Mouse (Mus musculus) neural tube, embryonic 14.5 days (tissue): ENCODE data around the gene Pbdc1. TPM values are rescaled to one million over a fixed set of nuclear protein-coding genes. Genes with fewer than 3 reads are reported as not detected.
"Not testable (repeated sequence)": the region's sequence is repeated elsewhere in the genome, so short reads cannot be mapped to it uniquely, and the experiment has no call there.

Experiments
- ATAC-seq: fragments of 200-750 bp; cut with Nextera tagmentation; 2 replicates; pipeline ENCODE4 v1.8.0; 2017; ENCODE audit warnings: low read depth, mild to moderate bottlenecking, moderate TSS enrichment, moderate library complexity
- H3K27ac ChIP-seq: fragments of 300-500 bp; sonication (generic); 2 replicates; pipeline ENCODE4 v1.5.1; 2014; ENCODE audit warnings: low read depth, mild to moderate bottlenecking, control low read depth, low read length, moderate library complexity, mixed read lengths
- H3K27me3 ChIP-seq: fragments of 300-500 bp; sonication (generic); 2 replicates; pipeline ENCODE4 v1.6.1; 2014; ENCODE audit warnings: low read length; ENCODE audit not compliant: control insufficient read depth, insufficient read depth
- H3K36me3 ChIP-seq: fragments of 300-500 bp; sonication (generic); 2 replicates; pipeline ENCODE4 v1.6.1; 2014; ENCODE audit warnings: low read length, mixed read lengths; ENCODE audit not compliant: control insufficient read depth, insufficient read depth
- H3K4me1 ChIP-seq: fragments of 300-500 bp; sonication (generic); 2 replicates; pipeline ENCODE4 v1.6.1; 2014; ENCODE audit warnings: low read length; ENCODE audit not compliant: control insufficient read depth, insufficient read depth
- H3K4me2 ChIP-seq: fragments of 300-500 bp; sonication (generic); 2 replicates; pipeline ENCODE4 v1.6.1; 2014; ENCODE audit warnings: mild to moderate bottlenecking, low read depth, low read length, control low read depth
- H3K4me3 ChIP-seq: fragments of 300-500 bp; sonication (generic); 2 replicates; pipeline ENCODE4 v1.5.1; 2014; ENCODE audit warnings: low read depth, low read length, control low read depth, mixed read lengths
- H3K9ac ChIP-seq: fragments of 300-500 bp; sonication (generic); replicated peaks from 2 replicates; pipeline ENCODE4 v1.6.1; 2014; ENCODE audit warnings: low read depth, mild to moderate bottlenecking, control low read depth, low read length, mixed read lengths
- H3K9me3 ChIP-seq: fragments of 300-500 bp; sonication (generic); 2 replicates; pipeline ENCODE4 v1.6.1; 2016; ENCODE audit warnings: low read length; ENCODE audit not compliant: control insufficient read depth
- WGBS: fragments of 180-500 bp; shearing (Covaris S2); extraction: QIAGEN DNeasy Blood & Tissue Kit; methylation state at CpG from one replicate; pipeline ENCODE4 v1.1.7; 2014; 5-methylcytosine and 5-hydroxymethylcytosine counted together
- polyA plus RNA-seq: library from polyadenylated mRNA; unstranded; fragments of >200 nt; fragmentation: Nextera tagmentation; extraction: Ambion mirVana; gene quantifications from 2 replicates; pipeline ENCODE4 v1.2.1, GENCODE M21; 2014

Gene Pbdc1
- polyA plus RNA-seq = 25.7 and 29.0 TPM in 2 replicates

DNA sequence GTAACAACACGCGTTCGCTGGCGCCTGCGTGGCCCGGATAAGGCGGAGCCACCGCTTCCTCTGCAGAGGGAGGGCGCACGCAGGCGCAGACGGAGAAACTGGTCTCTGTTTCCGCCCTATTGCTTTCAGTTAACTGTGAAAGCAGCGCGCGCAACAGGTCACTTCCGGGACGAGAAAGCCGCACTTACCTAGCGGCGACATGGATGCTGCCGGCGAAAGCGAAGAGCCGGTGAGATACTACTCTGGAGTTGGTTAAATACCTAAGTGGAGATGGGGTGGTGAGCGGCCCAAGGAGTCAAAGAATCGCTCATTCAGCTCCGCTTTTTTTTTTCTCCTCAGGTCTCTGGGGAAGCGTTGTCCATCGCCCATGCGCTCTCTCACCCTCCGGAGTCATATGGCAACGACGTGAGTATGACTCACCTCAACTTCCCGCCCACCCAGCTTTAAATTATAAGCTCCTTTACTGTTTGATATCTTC is at the start of gene Pbdc1:
Pbdc1 (plus strand) TSS at position 142 of the 478 bp plus-strand sequence.
- H3K4me1 ChIP-seq = no peaks in the 10 kb centered on the region
- peak; percentile 100 for ATAC-seq
- peak within 1 kb of the TSS; percentile 32; the same call in 1 of the 2 replicates for H3K9ac ChIP-seq
- H3K4me3 ChIP-seq = peak within 1 kb of the TSS; percentile 44
- WGBS = 3% methylated on average over 35 of the region's 35 CpGs
- H3K36me3 ChIP-seq = no peaks in the 10 kb centered on the region
- H3K27ac ChIP-seq = no peak within 1 kb of the TSS
- H3K9me3 ChIP-seq = no peaks in the 10 kb centered on the region
- no peaks in the 10 kb centered on the region for H3K27me3 ChIP-seq
- peak within 1 kb of the TSS; percentile 67 for H3K4me2 ChIP-seq

DNA sequence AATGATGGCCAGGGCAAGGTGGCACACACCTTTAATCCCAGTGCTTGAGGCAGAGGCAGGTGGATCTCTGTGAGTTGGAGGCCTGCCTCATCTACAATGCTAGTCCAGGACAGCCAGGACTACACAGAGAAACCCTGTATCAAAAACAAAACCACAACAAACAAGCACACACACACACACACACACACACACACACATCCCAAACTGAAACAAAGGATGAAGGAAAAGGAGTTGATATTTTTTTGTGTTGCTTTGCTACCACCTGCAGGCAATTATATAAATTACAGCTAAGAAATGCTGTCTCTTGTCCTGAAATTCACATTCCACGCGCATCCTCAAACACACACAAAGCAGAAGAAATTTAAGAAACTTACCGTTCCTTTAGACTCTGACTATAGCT is 41.9 kb upstream of the Pbdc1 start:
- Histone ChIP-seq H3K4me3 (no peak overlapping the region), H3K27me3 (no peaks in the 10 kb centered on the region), H3K27ac (no peak overlapping the region), H3K4me1 (no peaks in the 10 kb centered on the region), H3K9ac (no peak overlapping the region), H3K36me3 (peaks cover 2% of the 10 kb centered on the region; the same call in 1 of the 2 replicates), H3K9me3 (no peaks in the 10 kb centered on the region), H3K4me2 (no peak overlapping the region)
- 87% methylated on average over 3 of the region's 3 CpGs for WGBS
- ATAC-seq = peak; percentile 49; the same call in 1 of the 2 replicates

DNA sequence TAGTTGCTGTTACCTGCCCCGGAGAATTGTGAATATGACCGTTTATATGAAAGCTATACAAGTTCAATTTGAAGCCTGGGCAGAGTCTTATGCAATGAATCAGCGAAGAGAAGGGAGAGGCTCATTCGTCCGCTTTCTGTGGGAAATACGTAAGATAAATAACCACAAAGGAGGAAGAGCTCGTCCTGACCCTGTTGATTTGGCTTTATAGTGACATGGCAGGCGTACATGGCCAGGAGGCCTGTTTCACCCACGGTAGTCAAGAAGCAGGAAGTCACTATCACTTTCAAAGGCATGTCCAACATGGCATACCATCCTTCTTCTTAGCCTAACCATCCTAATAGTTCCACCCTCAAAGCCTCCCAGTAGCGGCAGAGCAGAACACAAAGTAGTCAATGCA is 15.3 kb upstream of the Pbdc1 start:
- 97% methylated on average over 10 of the region's 10 CpGs for WGBS
- no peak for ATAC-seq
- Histone ChIP-seq H3K36me3 (peaks cover 16% of the 10 kb centered on the region), H3K9ac (no peak overlapping the region), H3K9me3 (no peaks in the 10 kb centered on the region), H3K4me2 (no peak overlapping the region), H3K4me1 (no peaks in the 10 kb centered on the region), H3K27me3 (no peaks in the 10 kb centered on the region), H3K27ac (no peak overlapping the region), H3K4me3 (no peak overlapping the region)

DNA sequence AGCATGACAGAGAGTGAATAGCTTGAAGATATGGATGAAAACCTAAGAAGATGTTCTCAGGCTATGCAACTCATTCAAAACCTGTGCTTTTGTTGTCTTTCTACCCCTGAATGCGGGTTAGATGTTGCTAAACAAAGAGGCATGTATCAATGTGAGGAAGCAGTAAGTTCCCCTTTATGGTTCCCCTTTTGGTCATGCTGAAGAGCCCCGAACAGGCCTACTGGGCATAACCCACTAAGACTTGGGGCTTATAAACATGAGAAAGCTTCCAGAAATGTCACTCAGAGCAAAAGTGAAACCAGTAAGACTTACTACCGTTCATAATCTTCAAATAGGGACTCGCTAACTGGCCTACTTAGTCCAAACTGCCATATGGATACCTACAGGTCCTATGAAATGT is 14.8 kb upstream of the Pbdc1 start:
- Histone ChIP-seq H3K4me3 (no peak overlapping the region), H3K4me2 (no peak overlapping the region), H3K27ac (no peak overlapping the region), H3K4me1 (no peaks in the 10 kb centered on the region), H3K9ac (no peak overlapping the region), H3K27me3 (no peaks in the 10 kb centered on the region), H3K36me3 (peaks cover 16% of the 10 kb centered on the region), H3K9me3 (no peaks in the 10 kb centered on the region)
- 94% methylated on average over 4 of the region's 4 CpGs for WGBS
- no peak for ATAC-seq

DNA sequence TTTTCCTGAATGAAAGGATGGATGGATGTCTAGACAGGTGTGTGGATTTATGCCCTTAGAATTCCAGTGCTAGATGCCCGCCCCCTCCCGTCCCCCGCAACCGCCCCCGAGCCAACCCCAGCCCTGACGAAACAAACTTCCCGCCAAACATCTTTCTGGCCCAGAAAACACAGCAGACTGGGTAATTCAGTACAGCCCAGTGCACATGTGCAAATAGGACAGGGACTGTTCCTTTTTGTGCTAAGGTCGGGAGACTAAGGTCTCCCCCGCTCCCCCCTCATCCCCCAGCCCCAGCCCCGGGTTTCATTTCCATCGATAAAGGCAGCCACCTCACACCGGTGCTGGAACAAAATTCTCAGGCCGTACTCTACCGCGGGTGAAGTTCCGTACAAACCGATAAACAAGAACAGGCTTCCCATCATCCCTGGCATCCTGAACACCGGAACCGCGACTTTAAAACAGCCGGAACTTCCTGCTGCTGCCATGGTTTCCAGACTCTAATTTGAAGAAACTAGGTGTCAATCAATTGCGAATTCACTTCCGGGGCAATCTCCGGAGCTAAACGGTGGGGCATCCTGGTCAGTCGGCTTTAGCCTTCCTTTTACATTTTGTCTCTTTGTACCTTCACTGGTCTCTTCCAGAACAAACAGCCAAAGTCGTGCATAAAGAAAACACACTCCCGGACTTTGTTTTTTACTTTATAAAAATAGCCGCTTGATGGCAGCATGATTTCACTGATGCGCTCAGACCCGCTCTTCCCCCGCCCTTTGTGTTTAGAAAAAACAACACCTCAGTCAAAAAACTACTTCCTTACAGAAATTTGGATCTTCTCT is 9.7 kb upstream of the Pbdc1 start:
- peak; percentile 94 for ATAC-seq
- Histone ChIP-seq H3K36me3 (peaks cover 12% of the 10 kb centered on the region), H3K27me3 (no peaks in the 10 kb centered on the region), H3K27ac (peak overlapping the region; percentile 64; the same call in 1 of the 2 replicates), H3K9me3 (no peaks in the 10 kb centered on the region), H3K4me2 (peak overlapping the region; percentile 66), H3K4me1 (no peaks in the 10 kb centered on the region), H3K4me3 (peak overlapping the region; percentile 55), H3K9ac (peak overlapping the region; percentile 50)
- WGBS = 1% methylated on average over 32 of the region's 32 CpGs

DNA sequence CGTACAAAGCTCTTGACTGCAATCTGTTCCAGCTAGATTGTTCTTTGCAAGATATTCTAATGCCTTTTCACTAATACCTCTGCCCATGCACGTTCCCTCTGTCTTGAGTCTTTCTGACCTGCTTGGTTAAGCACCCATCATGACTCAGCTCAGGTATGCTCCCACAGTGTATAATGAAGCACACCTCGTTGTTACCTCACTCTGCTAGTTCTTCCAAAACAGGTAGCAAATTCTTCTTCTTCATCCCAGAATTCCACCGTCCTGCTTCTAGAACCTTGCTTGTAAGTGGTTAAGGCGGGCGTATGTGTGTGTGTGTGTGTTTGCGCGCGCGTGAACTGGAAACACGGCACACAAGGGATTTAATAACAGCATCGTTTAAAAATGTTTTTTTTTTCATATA is 405 bp upstream of the Pbdc1 start:
- H3K4me3 ChIP-seq = peak overlapping the region; percentile 44
- peak; percentile 75 for ATAC-seq
- peak overlapping the region; percentile 67 for H3K4me2 ChIP-seq
- 3% methylated on average over 12 of the region's 12 CpGs for WGBS
- no peaks in the 10 kb centered on the region for H3K27me3 ChIP-seq
- H3K9ac ChIP-seq = peak overlapping the region; percentile 32; the same call in 1 of the 2 replicates
- H3K4me1 ChIP-seq = no peaks in the 10 kb centered on the region
- H3K36me3 ChIP-seq = no peaks in the 10 kb centered on the region
- H3K9me3 ChIP-seq = no peaks in the 10 kb centered on the region
- H3K27ac ChIP-seq = no peak overlapping the region

DNA sequence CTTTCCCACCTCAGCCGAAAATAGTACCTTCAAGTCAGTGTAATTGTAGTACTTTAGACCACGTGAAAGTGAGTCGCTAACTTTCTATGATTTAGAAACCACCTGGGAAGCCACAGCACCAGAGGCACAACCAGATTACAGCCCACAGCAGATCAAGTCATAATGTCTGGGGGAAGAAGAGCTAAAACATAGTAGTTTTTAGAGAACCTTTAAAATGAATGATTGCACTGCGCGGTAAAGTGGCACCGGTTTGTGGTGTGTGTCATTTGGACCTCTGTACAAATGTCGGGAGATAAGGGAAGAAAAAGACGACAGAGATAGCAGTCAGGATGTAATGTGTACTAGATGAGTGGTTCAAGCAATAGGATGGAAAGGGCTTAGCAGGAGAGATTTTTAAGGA is 540 bp downstream of the Pbdc1 start:
- no peaks in the 10 kb centered on the region for H3K9me3 ChIP-seq
- H3K27me3 ChIP-seq = no peaks in the 10 kb centered on the region
- H3K36me3 ChIP-seq = no peaks in the 10 kb centered on the region
- ATAC-seq = no peak
- H3K9ac ChIP-seq = peak overlapping the region; percentile 21; the same call in 1 of the 2 replicates
- H3K27ac ChIP-seq = no peak overlapping the region
- 9% methylated on average over 8 of the region's 8 CpGs for WGBS
- peak overlapping the region; percentile 44 for H3K4me3 ChIP-seq
- peak overlapping the region; percentile 67 for H3K4me2 ChIP-seq
- no peaks in the 10 kb centered on the region for H3K4me1 ChIP-seq

DNA sequence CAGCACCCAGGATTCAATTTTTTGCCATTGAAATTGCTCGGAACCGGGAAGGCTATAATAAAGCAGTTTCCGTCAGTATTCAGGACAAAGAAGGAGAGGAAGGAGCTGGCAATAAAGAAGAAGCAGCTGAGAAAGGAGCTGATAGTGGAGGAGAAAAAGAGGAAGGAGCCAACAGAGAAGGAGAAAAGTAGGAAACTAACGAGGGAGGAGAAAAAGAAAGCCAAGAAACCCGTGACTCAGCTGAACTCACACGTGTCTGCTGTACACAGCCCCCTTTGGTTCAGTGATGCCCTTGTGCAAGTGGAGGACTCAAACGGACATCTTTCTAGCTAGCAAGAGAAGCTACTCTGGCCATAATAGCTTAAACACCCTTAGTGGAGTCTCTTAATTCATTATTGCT is 3.5 kb downstream of the Pbdc1 start:
- not testable (repeated sequence) for H3K36me3 ChIP-seq, H3K4me2 ChIP-seq, H3K27me3 ChIP-seq, H3K4me3 ChIP-seq, H3K9ac ChIP-seq, H3K4me1 ChIP-seq, H3K27ac ChIP-seq, H3K9me3 ChIP-seq, ATAC-seq
- WGBS = 87% methylated on average over 7 of the region's 7 CpGs

DNA sequence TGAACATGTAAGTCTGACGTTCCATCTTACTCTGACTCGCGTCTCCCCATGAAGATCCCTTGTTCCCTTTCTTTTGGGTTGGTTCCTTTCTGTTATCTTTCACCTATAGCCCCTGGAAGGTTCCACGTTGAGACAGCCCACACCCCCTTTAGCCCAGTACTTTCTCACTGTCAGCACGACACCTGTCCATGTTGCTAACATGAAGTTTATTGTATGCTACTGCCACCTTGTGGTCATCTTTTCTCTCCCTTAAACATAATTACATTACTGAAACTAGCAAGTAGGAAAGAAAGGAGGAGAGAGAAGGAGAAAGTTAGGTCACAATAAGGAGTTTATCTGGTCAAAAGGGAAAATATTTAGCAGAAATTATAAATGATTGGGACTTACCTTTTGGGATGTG is 24.6 kb downstream of the Pbdc1 start:
- no peak overlapping the region for H3K4me3 ChIP-seq
- no peak overlapping the region for H3K9ac ChIP-seq
- H3K27ac ChIP-seq = no peak overlapping the region
- no peaks in the 10 kb centered on the region for H3K4me1 ChIP-seq
- H3K36me3 ChIP-seq = no peaks in the 10 kb centered on the region
- H3K27me3 ChIP-seq = no peaks in the 10 kb centered on the region
- no peak for ATAC-seq
- WGBS = 41% methylated on average over 5 of the region's 5 CpGs
- no peak overlapping the region for H3K4me2 ChIP-seq
- H3K9me3 ChIP-seq = no peaks in the 10 kb centered on the region
